Mouse (Mus musculus) heart, adult 2 months (tissue): ENCODE data around the gene Gm17190. TPM values are rescaled to one million over a fixed set of nuclear protein-coding genes. Genes with fewer than 3 reads are reported as not detected.
"Not testable (repeated sequence)": the region's sequence is repeated elsewhere in the genome, so short reads cannot be mapped to it uniquely, and the experiment has no call there.

Experiments
- DNase-seq, 2 experiments: peaks; one replicate each; pipeline ENCODE4 v3.0.0; 2021
- H3K27ac ChIP-seq: fragments of 200-600 bp; 2 replicates; pipeline ENCODE4 v1.8.1; 2022
- H3K27me3 ChIP-seq: fragments of 200-500 bp; 2 replicates; pipeline ENCODE4 v1.6.1; 2012; ENCODE audit warnings: mild to moderate bottlenecking, low read length, inconsistent platforms, mixed read lengths; ENCODE audit not compliant: control insufficient read depth, insufficient read depth
- H3K36me3 ChIP-seq: fragments of 200-500 bp; 2 replicates; pipeline ENCODE4 v1.6.1; 2012; ENCODE audit warnings: low read length, inconsistent platforms; ENCODE audit not compliant: control insufficient read depth, insufficient read depth
- H3K4me1 ChIP-seq: fragments of 200-500 bp; 2 replicates; pipeline ENCODE4 v1.6.1; 2011; ENCODE audit warnings: low read length; ENCODE audit not compliant: control insufficient read depth, insufficient read depth
- H3K4me3 ChIP-seq: fragments of 200-600 bp; 2 replicates; pipeline ENCODE4 v1.8.1; 2022
- H3K79me2 ChIP-seq: fragments of 200-500 bp; replicated peaks from 2 replicates; pipeline ENCODE4 v1.6.1; 2012; ENCODE audit warnings: mild to moderate bottlenecking, inconsistent platforms, low read length, moderate library complexity, mixed read lengths; ENCODE audit not compliant: control insufficient read depth, insufficient read depth
- H3K9ac ChIP-seq: fragments of 200-500 bp; 2 replicates; pipeline ENCODE4 v1.6.1; 2012; ENCODE audit warnings: low read depth, mild to moderate bottlenecking, control low read depth, inconsistent platforms, low read length, mixed read lengths
- CTCF ChIP-seq: fragments of 200-600 bp; IDR thresholded peaks from 2 replicates; pipeline ENCODE4 v1.8.1; 2022; ENCODE audit warnings: antibody characterized with exemption, mild to moderate bottlenecking, moderate library complexity
- EP300 ChIP-seq: fragments of 200-500 bp; IDR thresholded peaks from 2 replicates; pipeline ENCODE4 v1.6.1; 2011; ENCODE audit warnings: low read depth, low read length, control low read depth; ENCODE audit not compliant: insufficient read depth
- POLR2A ChIP-seq: fragments of 200-500 bp; IDR thresholded peaks from 2 replicates; pipeline ENCODE4 v1.6.1; 2011; ENCODE audit warnings: mild to moderate bottlenecking, low read depth, low read length, control low read depth; ENCODE audit not compliant: insufficient read depth
- WGBS: fragments of 180-500 bp; shearing (Covaris S2); methylation state at CpG from one replicate; pipeline ENCODE4 v1.1.7; 2018; 5-methylcytosine and 5-hydroxymethylcytosine counted together
- intact Hi-C: fragments of 180-260 bp; cut with DNase I; formaldehyde crosslinking; loops from one replicate; pipeline ENCODE4 v1.15.1; 2025
- long read RNA-seq: library from polyadenylated mRNA; stranded (forward); transcript quantifications from one replicate; pipeline ENCODE4 v2.0.0, GENCODE M21; 2021
- polyA plus RNA-seq: library from polyadenylated mRNA; depleted of rRNA; stranded (reverse); fragments of >200 nt; gene quantifications from 2 replicates; pipeline ENCODE4 v1.2.3, GENCODE M21; 2012; rRNA removed
- total RNA-seq, 2 experiments: library from RNA; stranded (reverse); gene quantifications; 2 replicates each; pipeline ENCODE4 v1.2.3; 2021

Gm17190 gene
- total RNA-seq: not detected
- polyA plus RNA-seq: not detected in 2 replicates
- long read RNA-seq: 0 reads

DNA sequence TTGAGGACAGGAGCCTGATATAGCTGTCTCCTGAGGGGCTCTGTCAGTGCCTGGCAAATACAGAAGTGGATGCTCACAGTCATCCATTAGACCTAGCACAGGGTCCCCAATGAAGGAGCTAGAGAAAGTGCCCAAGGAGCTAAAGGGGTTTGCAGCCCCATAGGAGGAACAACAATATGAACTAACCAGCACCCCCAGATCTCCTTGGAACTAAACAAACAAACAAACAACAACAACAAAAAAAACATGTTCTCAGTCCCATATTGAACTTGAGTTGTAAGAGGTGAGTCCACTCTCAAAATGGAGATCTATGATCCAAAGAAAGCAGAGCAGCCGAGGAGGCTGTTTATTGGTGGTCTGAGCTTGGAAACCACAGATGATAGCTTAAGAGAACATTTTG is at the start of gene Gm17190:
TSS of gene Gm17190 (plus strand) at position 301 of the 400 bp plus-strand sequence.
- WGBS: 78% methylated on average over 1 of the region's 1 CpGs
- H3K79me2 ChIP-seq, intact Hi-C loops: not testable (repeated sequence)

DNA sequence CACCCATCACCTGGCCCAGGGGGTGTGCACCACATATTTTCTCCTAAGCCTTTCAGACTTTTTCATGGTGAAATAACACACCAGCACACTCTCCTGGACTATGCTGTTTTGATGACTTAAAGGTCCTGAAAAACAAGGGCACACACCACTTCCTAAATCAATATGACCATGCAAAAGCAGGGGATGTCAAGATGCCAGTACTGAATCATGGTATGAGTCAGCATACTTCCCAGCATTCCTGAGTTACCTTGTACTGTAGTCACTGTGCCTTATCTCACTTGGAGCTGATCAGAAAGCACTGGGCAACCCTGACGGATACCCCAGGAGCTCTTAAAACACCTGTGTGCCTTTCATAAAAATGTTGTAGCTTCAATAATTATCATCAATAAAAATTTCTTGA is 42.3 kb upstream of the Gm17190 start:
- intact Hi-C loops: no loop called here
- whole genome bisulfite sequencing: 53% methylated on average over 1 of the region's 1 CpGs
- TF ChIP-seq CTCF (no peak), EP300 (no peak), POLR2A (no peak)
- Histone ChIP-seq H3K9ac (no peak overlapping the region), H3K27me3 (no peaks in the 10 kb centered on the region), H3K79me2 (no peaks in the 10 kb centered on the region), H3K27ac (no peak overlapping the region), H3K4me1 (no peaks in the 10 kb centered on the region), H3K4me3 (no peak overlapping the region), H3K36me3 (no peaks in the 10 kb centered on the region)
- DNase-seq: no peak

More for the DNA sequence above, at the start of gene Gm17190:
- not testable (repeated sequence) for H3K27ac ChIP-seq, H3K27me3 ChIP-seq, H3K4me1 ChIP-seq, H3K9ac ChIP-seq, DNase-seq, H3K36me3 ChIP-seq, H3K4me3 ChIP-seq

- H3K36me3 ChIP-seq: no peaks in the 10 kb centered on the region
- TF ChIP-seq EP300 (no peak), POLR2A (no peak), CTCF (no peak)
- no peak overlapping the region for H3K4me3 ChIP-seq
- no peak overlapping the region for H3K27ac ChIP-seq
- H3K79me2 ChIP-seq: no peaks in the 10 kb centered on the region
- H3K4me1 ChIP-seq: no peaks in the 10 kb centered on the region
- no peak for DNase-seq
- 57% methylated on average over 11 of the region's 11 CpGs for WGBS
- intact Hi-C loops: no loop called here
- H3K9ac ChIP-seq: no peak overlapping the region
- no peaks in the 10 kb centered on the region for H3K27me3 ChIP-seq
Observed at GRCm38 (mm10) chr13:96040275-96041042, 41.4 kb upstream of the Gm17190 start.

DNA sequence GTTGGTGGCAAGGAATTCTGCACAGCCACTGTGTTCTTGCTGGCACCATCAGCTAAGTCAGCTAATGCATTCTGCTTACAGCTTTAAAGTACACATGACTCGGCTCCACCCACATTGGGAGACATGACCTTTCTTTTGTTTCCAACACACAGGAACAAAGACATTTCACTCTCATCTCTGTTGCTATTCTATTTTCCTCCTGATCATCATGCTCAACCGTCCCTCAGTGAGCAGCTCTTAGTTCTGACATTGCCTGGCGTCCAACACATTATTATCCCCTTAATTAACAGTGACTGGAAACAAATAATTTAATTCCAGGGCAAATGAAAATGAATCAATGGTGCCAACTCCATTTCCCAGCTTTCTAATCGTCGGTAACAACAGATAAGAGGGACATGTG is 36.5 kb upstream of the Gm17190 start:
- H3K79me2 ChIP-seq: no peaks in the 10 kb centered on the region
- intact Hi-C loops: no loop called here
- no peak overlapping the region for H3K4me3 ChIP-seq
- no peak overlapping the region for H3K9ac ChIP-seq
- no peaks in the 10 kb centered on the region for H3K4me1 ChIP-seq
- H3K27me3 ChIP-seq: no peaks in the 10 kb centered on the region
- TF ChIP-seq EP300 (no peak), CTCF (no peak), POLR2A (no peak)
- no peaks in the 10 kb centered on the region for H3K36me3 ChIP-seq
- 59% methylated on average over 5 of the region's 5 CpGs for WGBS
- H3K27ac ChIP-seq: no peak overlapping the region
- no peak for DNase-seq

GRCm38 (mm10) chr13:96052755-96053154 is 29.1 kb upstream of the Gm17190 start:
- H3K79me2 ChIP-seq: no peaks in the 10 kb centered on the region
- intact Hi-C loops: no loop called here
- WGBS: 71% methylated on average over 3 of the region's 3 CpGs

DNA sequence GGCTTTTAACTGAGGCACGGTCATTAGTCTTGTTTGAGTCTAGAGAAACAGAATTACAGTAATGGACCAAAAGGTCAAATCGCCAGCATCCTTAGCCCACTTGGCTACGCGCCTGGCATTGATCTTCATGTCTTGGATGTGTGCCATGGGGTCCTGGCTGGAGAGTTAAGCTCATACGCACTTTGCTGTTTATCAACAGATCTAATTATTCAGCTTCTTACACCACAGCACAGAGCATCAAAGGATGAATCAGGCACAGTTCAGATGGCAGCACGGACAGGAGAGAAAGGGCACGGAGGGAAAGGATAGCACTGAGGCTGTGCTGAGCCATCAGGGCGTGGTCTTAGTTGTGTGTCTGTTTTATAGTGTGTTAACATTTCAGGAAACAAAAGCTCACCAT is 8.3 kb upstream of the Gm17190 start:
- TF ChIP-seq POLR2A (no peak), CTCF (no peak), EP300 (no peak)
- Histone ChIP-seq H3K27me3 (0 out of 2 replicates have a peak, but pooled peaks cover 2% of the 10 kb centered on the region), H3K79me2 (no peaks in the 10 kb centered on the region), H3K27ac (no peak overlapping the region), H3K36me3 (no peaks in the 10 kb centered on the region), H3K4me3 (no peak overlapping the region), H3K4me1 (no peaks in the 10 kb centered on the region), H3K9ac (no peak overlapping the region)
- DNase-seq: no peak
- WGBS: 63% methylated on average over 8 of the region's 8 CpGs
- intact Hi-C loops: no loop called here

More at GRCm38 (mm10) chr13:96052755-96053154, 29.1 kb upstream of the Gm17190 start:
- no peak for DNase-seq
- Histone ChIP-seq H3K27ac (no peak overlapping the region), H3K27me3 (no peaks in the 10 kb centered on the region), H3K4me3 (no peak overlapping the region), H3K9ac (no peak overlapping the region), H3K36me3 (no peaks in the 10 kb centered on the region), H3K4me1 (no peaks in the 10 kb centered on the region)
- TF ChIP-seq EP300 (no peak), CTCF (no peak), POLR2A (no peak)

- H3K4me1 ChIP-seq, intact Hi-C loops, H3K36me3 ChIP-seq, H3K27me3 ChIP-seq, DNase-seq, H3K27ac ChIP-seq, H3K9ac ChIP-seq, H3K4me3 ChIP-seq, H3K79me2 ChIP-seq: not testable (repeated sequence)
- WGBS: 77% methylated on average over 3 of the region's 3 CpGs
Observed at GRCm38 (mm10) chr13:96081276-96081675, 578 bp upstream of the Gm17190 start, which contains the start of gene Gm20075. Gene Gm20075, minus strand, starts transcription at chr13:96081376.
